Mouse (Mus musculus): ENCODE data around the gene Cela3b. TPM values are rescaled to one million over a fixed set of nuclear protein-coding genes. Genes with fewer than 3 reads are reported as not detected.

The Cela3b gene
- total RNA-seq (2023): not detected in 2 replicates

GRCm38 (mm10) chr4:137430502-137430901 is at the start of gene Cela3b:
Cela3b (minus strand) TSS chr4:137430540.

GRCm38 (mm10) chr4:137468260-137469080 is 38.1 kb upstream of the Cela3b start, which contains the start of gene Hspg2:
Hspg2 (plus strand) TSS chr4:137468769.

GRCm38 (mm10) chr4:137453234-137453767 is 23.0 kb upstream of the Cela3b start, which contains the start of gene 1700013G24Rik:
1700013G24Rik (plus strand) TSS chr4:137453284.

GRCm38 (mm10) chr4:137409691-137410090 is 20.6 kb downstream of the Cela3b start, which contains the start of gene Cela3a:
Cela3a (minus strand) TSS chr4:137409791.

Other genes with a start within 250 kb of the Cela3b start
- 0.09 TPM in 1 of 2 replicates, not detected in the other for gene Wnt4, start 153.1 kb downstream of the Cela3b start, total RNA-seq (2023)
- gene Cdc42, start 72.8 kb downstream of the Cela3b start, total RNA-seq (2023): 591 and 634 TPM in 2 replicates
- not detected in 2 replicates for gene Cela3a, start 20.7 kb downstream of the Cela3b start, total RNA-seq (2023)
- gene 1700013G24Rik, start 22.7 kb upstream of the Cela3b start, total RNA-seq (2023): not detected in 2 replicates
- 0.23 and 0.76 TPM in 2 replicates for gene Hspg2, start 38.2 kb upstream of the Cela3b start, total RNA-seq (2023)
- gene Ldlrad2, start 144.0 kb upstream of the Cela3b start, total RNA-seq (2023): not detected in 2 replicates
- 58.3 and 94.5 TPM in 2 replicates for gene Usp48, start 163.2 kb upstream of the Cela3b start, total RNA-seq (2023)
- gene Rap1gap, start 234.2 kb upstream of the Cela3b start, total RNA-seq (2023): 0.28 TPM in 1 of 2 replicates, not detected in the other

All from neutrophil, adult 65 days (primary cell).